Mouse (Mus musculus) midbrain, embryonic 13.5 days (tissue): ENCODE data around the gene Auts2. TPM values are rescaled to one million over a fixed set of nuclear protein-coding genes. Genes with fewer than 3 reads are reported as not detected.

Experiments
- ATAC-seq: fragments of 200-750 bp; cut with Nextera tagmentation; 2 replicates; pipeline ENCODE4 v1.8.0; 2017; ENCODE audit warnings: mild to moderate bottlenecking, moderate TSS enrichment, moderate library complexity
- H3K27ac ChIP-seq: fragments of 300-500 bp; sonication (generic); 2 replicates; pipeline ENCODE4 v1.5.1; 2015; ENCODE audit warnings: inconsistent platforms, mild to moderate bottlenecking, moderate library complexity
- H3K27me3 ChIP-seq: fragments of 300-500 bp; sonication (generic); 2 replicates; pipeline ENCODE4 v1.6.1; 2015; ENCODE audit warnings: mild to moderate bottlenecking, inconsistent platforms
- H3K36me3 ChIP-seq: fragments of 300-500 bp; sonication (generic); 2 replicates; pipeline ENCODE4 v1.6.1; 2015; ENCODE audit warnings: mild to moderate bottlenecking, inconsistent platforms
- H3K4me1 ChIP-seq: fragments of 300-500 bp; sonication (generic); replicated peaks from 2 replicates; pipeline ENCODE4 v1.6.1; 2015; ENCODE audit warnings: inconsistent platforms
- H3K4me2 ChIP-seq: fragments of 300-500 bp; sonication (generic); replicated peaks from 2 replicates; pipeline ENCODE4 v1.6.1; 2015; ENCODE audit warnings: moderate library complexity, mild to moderate bottlenecking, inconsistent platforms
- H3K4me3 ChIP-seq: fragments of 300-500 bp; sonication (generic); replicated peaks from 2 replicates; pipeline ENCODE4 v1.5.1; 2015; ENCODE audit warnings: mild to moderate bottlenecking, inconsistent platforms
- H3K9ac ChIP-seq: fragments of 300-500 bp; sonication (generic); replicated peaks from 2 replicates; pipeline ENCODE4 v1.6.1; 2015; ENCODE audit warnings: mild to moderate bottlenecking, inconsistent platforms
- H3K9me3 ChIP-seq: fragments of 300-500 bp; sonication (generic); 2 replicates; pipeline ENCODE4 v1.6.1; 2016; ENCODE audit warnings: mild to moderate bottlenecking, inconsistent platforms
- WGBS: fragments of 180-500 bp; shearing (Covaris S2); methylation state at CpG from one replicate; pipeline ENCODE4 v1.1.7; 2015; 5-methylcytosine and 5-hydroxymethylcytosine counted together
- polyA plus RNA-seq: library from polyadenylated mRNA; unstranded; fragments of >200 nt; fragmentation: Nextera tagmentation; extraction: Ambion mirVana; gene quantifications from 2 replicates; pipeline ENCODE4 v1.2.1, GENCODE M21; 2015

The Auts2 gene
- polyA plus RNA-seq, 1 experiment from 2014 or later, result 76.2 TPM

DNA sequence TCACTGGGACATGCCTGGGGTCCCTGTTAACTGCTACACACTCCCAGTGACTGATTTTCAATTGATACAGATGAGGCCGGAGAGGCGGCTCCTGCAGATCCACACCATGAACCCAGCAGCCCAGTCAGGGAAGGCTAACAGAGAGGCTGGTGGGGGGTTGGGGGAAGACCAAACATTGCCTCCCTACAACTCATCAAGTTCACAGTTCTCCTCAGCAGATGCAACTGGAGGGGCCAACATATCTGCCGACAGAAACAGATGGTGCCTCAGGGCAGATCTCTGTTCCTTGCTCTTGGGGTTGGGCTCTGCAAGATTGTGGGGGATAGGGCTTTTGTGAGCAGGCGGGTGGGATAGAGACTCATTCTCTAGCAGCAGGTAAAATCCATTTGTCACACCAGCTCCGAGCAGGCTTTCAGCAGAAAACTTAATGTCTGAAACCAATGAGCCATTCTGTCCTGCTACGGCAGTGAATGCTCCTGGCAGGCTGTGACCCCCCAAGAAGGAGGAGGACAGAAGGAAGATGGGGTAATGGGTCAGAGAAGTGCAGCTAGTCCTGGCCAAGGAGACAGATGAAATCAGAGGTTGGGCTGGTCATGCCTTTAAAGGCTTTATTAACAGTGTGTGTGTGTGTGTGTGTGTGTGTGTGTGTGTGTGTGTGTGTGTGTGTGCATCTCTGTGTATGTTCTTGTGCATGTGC is 740.7 kb downstream of the Auts2 start:
- no peak overlapping the region for H3K9ac ChIP-seq
- H3K36me3 ChIP-seq, result no peaks in the 10 kb centered on the region
- H3K9me3 ChIP-seq, result no peaks in the 10 kb centered on the region
- peak; percentile 73 for ATAC-seq
- peak overlapping the region; percentile 60 for H3K27ac ChIP-seq
- 23% methylated on average over 6 of the region's 6 CpGs for WGBS
- H3K4me1 ChIP-seq, result peaks cover 60% of the 10 kb centered on the region
- no peak overlapping the region for H3K4me3 ChIP-seq
- H3K4me2 ChIP-seq, result no peak overlapping the region
- H3K27me3 ChIP-seq, result no peaks in the 10 kb centered on the region

DNA sequence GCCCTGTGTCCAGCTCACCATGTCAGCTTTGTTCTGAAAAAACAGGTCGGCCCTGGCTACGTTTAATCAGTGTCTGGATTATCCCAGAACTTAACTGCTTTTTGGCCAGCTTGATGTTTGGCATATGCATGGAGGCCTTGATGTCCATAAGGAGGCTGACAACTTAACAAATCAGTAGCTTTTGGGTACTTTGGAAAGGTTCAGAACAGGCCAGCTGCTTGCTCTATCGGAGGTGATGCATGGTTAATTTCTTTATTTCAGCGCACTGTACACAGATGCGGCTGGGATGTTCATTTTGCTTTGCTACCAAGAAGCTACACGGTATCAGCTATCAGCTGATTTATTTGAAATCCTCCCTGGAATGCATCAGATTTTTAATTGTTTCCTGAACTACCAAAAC is 741.2 kb downstream of the Auts2 start:
- H3K4me1 ChIP-seq, result peaks cover 63% of the 10 kb centered on the region
- no peak overlapping the region for H3K4me3 ChIP-seq
- ATAC-seq, result no peak
- no peaks in the 10 kb centered on the region for H3K9me3 ChIP-seq
- peak overlapping the region; percentile 60 for H3K27ac ChIP-seq
- H3K4me2 ChIP-seq, result no peak overlapping the region
- H3K9ac ChIP-seq, result no peak overlapping the region
- H3K27me3 ChIP-seq, result 0 out of 2 replicates have a peak, but pooled peaks cover 5% of the 10 kb centered on the region
- no peaks in the 10 kb centered on the region for H3K36me3 ChIP-seq
- WGBS, result 33% methylated on average over 6 of the region's 6 CpGs

DNA sequence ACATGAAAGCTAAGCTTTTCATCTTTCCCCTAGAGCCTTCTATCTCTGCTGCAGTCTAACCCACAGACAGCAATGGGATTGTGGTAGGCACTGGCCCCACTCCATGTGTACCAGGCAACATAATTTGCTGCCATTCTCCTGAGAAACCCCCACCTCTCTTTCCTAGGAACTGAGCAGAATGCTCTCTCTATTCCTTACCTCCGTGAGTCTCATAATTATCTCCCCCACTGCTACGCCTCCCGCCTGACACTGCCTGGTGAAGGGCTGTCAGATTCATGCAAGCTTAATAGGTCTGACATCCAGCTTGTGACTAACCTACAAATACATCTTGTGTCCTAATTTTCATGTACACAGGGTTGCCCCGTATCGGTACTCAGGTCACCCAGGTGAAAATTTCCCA is 744.8 kb downstream of the Auts2 start:
- Histone ChIP-seq H3K4me2 (no peak overlapping the region), H3K27ac (peak overlapping the region; percentile 53), H3K9me3 (no peaks in the 10 kb centered on the region), H3K36me3 (no peaks in the 10 kb centered on the region), H3K9ac (no peak overlapping the region), H3K4me3 (no peak overlapping the region), H3K4me1 (peaks cover 76% of the 10 kb centered on the region), H3K27me3 (0 out of 2 replicates have a peak, but pooled peaks cover 5% of the 10 kb centered on the region)
- 0 out of 2 replicates have a peak, but pooled peaks have one; percentile 40 for ATAC-seq
- WGBS, result 44% methylated on average over 5 of the region's 5 CpGs

DNA sequence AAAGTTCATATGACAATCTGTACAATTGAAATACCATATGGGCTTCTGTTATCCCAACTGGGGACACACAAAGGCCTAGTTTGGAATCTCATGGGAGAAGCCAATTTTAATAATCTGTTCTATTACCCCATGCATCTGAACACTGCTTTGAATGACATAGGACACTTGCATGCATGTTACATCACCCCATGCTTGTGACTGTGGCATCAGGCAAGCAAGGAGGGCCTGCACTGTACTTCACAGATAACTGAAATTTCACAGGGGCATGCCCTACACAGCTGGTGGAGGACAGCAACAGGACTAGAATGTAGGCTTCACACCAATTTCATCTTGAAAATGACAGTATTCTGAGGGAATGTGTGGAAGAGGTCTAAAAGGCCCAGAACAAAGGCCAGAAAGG is 746.1 kb downstream of the Auts2 start:
- H3K9me3 ChIP-seq, result no peaks in the 10 kb centered on the region
- H3K9ac ChIP-seq, result no peak overlapping the region
- no peaks in the 10 kb centered on the region for H3K36me3 ChIP-seq
- peaks cover 72% of the 10 kb centered on the region for H3K4me1 ChIP-seq
- H3K27ac ChIP-seq, result no peak overlapping the region
- ATAC-seq, result no peak
- no peak overlapping the region for H3K4me3 ChIP-seq
- H3K27me3 ChIP-seq, result peaks cover 5% of the 10 kb centered on the region; the same call in 1 of the 2 replicates
- no peak overlapping the region for H3K4me2 ChIP-seq

DNA sequence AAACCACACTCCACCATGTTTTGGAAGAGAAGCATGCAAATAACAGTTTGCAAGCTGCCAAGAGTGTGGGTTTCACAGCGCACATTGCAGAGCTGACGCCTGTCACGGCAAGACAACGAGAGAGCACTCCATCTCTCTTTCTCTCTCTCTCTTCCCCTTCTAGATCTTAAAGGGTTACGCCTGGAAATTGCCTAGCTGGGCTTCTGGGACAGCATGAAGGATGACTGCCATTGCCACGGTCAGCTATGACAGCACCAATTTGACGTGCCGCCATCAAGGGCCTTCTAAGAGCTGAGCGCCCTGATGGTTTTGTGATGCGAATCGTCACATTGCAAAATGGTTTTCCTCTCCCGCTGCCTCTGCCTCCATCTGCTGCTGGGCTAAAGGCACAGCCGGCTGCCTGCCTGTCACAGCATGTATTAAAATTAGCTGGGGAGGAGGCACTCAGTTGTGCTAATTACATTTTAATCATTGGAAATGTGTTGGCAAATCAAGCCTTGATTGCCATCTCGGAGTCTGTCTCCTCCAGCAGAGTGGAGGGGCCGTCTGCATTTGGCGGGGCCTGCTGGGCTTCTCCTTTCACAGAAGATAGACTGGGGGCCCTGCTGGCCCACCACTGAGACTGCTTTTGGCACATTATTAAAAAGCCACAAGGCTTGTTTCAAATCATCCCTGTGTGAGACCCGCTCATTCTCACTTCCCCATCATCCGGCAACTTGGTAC is 748.6 kb downstream of the Auts2 start:
- Histone ChIP-seq H3K27ac (peak overlapping the region; percentile 82), H3K9me3 (no peaks in the 10 kb centered on the region), H3K9ac (peak overlapping the region; percentile 36; the same call in 1 of the 2 replicates), H3K4me2 (peak overlapping the region; percentile 30), H3K36me3 (no peaks in the 10 kb centered on the region), H3K27me3 (peaks cover 5% of the 10 kb centered on the region; the same call in 1 of the 2 replicates), H3K4me3 (no peak overlapping the region), H3K4me1 (peaks cover 60% of the 10 kb centered on the region)
- WGBS, result 24% methylated on average over 18 of the region's 18 CpGs
- peak; percentile 86 for ATAC-seq

DNA sequence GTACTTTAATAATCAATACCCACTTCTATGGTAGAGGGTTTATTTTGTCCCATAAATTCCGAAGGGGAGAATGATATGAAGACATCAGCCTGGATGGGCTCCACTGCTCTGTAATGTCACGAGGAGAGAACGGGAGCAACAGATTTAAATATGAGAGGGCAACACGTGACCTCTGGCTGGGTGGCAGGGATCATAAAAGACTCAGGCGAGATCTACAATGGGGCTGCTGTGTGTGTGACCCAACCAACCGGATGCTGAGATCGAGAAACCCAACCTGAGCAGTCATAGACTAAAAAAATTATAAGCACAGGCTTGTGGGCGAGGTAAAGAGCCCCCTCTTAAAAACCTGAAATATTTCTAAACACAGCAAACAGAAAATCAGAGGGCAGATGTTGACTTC is 753.5 kb downstream of the Auts2 start:
- no peaks in the 10 kb centered on the region for H3K36me3 ChIP-seq
- H3K4me2 ChIP-seq, result no peak overlapping the region
- WGBS, result 46% methylated on average over 8 of the region's 8 CpGs
- no peak overlapping the region for H3K9ac ChIP-seq
- H3K9me3 ChIP-seq, result no peaks in the 10 kb centered on the region
- no peak overlapping the region for H3K4me3 ChIP-seq
- H3K4me1 ChIP-seq, result peaks cover 46% of the 10 kb centered on the region
- H3K27me3 ChIP-seq, result no peaks in the 10 kb centered on the region; the same call in 1 of the 2 replicates
- ATAC-seq, result no peak
- no peak overlapping the region for H3K27ac ChIP-seq

DNA sequence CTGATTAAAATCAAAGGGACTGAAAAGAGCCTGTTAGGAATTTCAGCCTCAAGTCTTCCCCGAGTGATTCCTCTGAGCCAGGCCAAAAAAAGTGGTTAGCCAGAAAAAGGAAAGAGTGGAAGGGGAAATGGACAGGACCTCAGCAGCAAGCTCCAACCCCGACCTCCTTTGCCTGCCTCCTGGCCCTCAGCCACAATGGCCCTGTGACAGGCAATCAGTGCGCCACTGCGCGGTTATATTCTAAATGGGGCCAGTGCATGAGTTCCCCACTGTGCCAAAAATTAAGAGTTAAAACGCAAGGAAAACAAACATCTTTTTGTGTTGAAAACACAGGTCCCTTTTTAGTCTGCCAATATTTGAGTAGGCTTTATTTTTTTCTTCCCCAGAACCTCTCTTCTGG is 755.1 kb downstream of the Auts2 start:
- WGBS, result 32% methylated on average over 6 of the region's 6 CpGs
- H3K27me3 ChIP-seq, result no peaks in the 10 kb centered on the region; the same call in 1 of the 2 replicates
- ATAC-seq, result no peak
- no peak overlapping the region for H3K9ac ChIP-seq
- no peak overlapping the region for H3K27ac ChIP-seq
- H3K4me1 ChIP-seq, result peaks cover 40% of the 10 kb centered on the region
- no peak overlapping the region for H3K4me2 ChIP-seq
- no peaks in the 10 kb centered on the region for H3K9me3 ChIP-seq
- no peak overlapping the region for H3K4me3 ChIP-seq
- no peaks in the 10 kb centered on the region for H3K36me3 ChIP-seq

DNA sequence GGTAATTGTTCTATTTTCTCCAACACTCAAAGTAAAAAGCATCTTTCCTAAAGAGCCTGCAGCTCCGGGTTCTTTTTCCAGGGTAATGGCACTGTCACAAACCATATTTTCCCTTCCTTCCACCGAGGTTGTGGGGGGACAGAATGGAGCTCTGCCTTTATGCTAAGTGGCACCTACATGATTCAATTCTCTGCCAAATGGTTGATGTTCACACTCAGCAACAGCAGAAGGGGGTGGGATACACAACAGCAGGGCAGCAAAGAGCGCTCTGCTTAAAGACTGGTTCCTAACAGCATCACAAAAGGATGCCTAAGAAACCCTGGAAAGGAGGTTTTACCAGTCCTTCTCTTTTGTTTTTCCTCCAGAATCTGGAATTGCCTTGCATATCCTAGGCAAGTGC is 759.9 kb downstream of the Auts2 start:
- Histone ChIP-seq H3K27ac (peak overlapping the region; percentile 39; the same call in 1 of the 2 replicates), H3K4me1 (peaks cover 39% of the 10 kb centered on the region), H3K4me2 (no peak overlapping the region), H3K9me3 (no peaks in the 10 kb centered on the region), H3K27me3 (no peaks in the 10 kb centered on the region), H3K36me3 (no peaks in the 10 kb centered on the region), H3K4me3 (no peak overlapping the region), H3K9ac (no peak overlapping the region)
- 36% methylated on average over 3 of the region's 3 CpGs for WGBS
- ATAC-seq, result no peak

DNA sequence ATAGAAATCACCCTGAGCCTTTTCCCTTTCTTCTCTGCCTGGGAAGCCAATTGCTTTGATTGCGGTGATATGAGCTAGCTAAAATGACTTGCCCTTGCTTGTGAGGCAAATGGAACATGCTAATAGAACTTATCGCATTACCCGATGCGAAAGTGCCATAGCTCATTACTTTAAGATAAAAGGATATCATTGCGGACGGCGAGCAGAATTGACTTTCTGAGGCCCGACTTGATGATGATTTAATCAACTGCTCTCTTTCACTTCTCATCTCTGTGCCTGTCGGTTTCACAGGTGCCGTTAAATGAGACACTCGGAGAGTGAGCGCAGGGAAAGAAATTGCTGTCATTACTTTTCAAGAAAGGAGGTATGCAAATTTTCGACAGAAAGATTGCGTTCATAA is 762.1 kb downstream of the Auts2 start:
- no peak overlapping the region for H3K9ac ChIP-seq
- H3K27ac ChIP-seq, result peak overlapping the region; percentile 35; the same call in 1 of the 2 replicates
- H3K4me3 ChIP-seq, result no peak overlapping the region
- peaks cover 38% of the 10 kb centered on the region for H3K4me1 ChIP-seq
- no peaks in the 10 kb centered on the region for H3K27me3 ChIP-seq
- H3K4me2 ChIP-seq, result no peak overlapping the region
- 71% methylated on average over 14 of the region's 14 CpGs for WGBS
- ATAC-seq, result no peak
- H3K9me3 ChIP-seq, result no peaks in the 10 kb centered on the region
- H3K36me3 ChIP-seq, result no peaks in the 10 kb centered on the region

DNA sequence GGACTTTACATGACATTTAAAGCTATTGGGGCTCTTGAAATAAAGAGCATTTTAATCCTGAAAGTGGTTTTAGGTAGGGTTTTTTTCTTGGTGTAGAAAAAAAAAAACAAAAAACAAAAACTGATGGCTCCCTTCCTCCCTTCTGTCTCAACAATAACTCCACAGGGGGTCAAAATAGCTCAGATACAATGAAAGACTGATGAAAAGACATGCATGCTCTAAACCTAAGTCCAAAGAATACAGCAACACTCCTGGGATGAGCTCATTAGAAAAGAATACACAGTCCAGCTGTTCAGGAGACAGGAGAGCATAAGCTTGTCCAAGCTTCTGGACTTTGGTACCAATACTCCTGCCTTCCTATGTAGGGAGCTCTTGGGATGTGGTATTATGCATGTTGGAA is 764.0 kb downstream of the Auts2 start:
- Histone ChIP-seq H3K4me3 (no peak overlapping the region), H3K9me3 (no peaks in the 10 kb centered on the region), H3K9ac (no peak overlapping the region), H3K4me1 (peaks cover 57% of the 10 kb centered on the region), H3K27me3 (no peaks in the 10 kb centered on the region), H3K4me2 (no peak overlapping the region), H3K36me3 (no peaks in the 10 kb centered on the region), H3K27ac (no peak overlapping the region)
- ATAC-seq, result no peak

DNA sequence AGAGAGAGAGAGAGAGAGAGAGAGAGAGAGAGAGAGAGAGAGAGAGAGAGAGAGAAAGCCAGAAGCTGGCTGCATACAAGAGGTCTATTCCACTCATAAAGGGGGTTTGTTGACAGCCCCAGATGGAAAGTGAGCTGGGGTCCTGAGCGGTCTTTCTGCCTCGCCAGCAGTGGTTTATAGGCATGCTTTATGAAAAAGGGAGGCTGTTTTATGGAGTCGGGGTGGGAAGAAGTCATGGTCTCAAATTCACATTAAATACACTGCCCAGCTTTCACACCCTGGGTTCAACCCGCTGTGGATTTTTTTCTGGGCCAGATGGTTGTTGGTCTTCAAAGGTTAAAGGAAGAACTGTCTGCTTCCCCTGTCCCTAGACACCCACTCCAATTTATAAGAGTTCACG is 767.5 kb downstream of the Auts2 start:
- Histone ChIP-seq H3K4me2 (no peak overlapping the region), H3K4me3 (no peak overlapping the region), H3K36me3 (0 out of 2 replicates have a peak, but pooled peaks cover 3% of the 10 kb centered on the region), H3K27me3 (no peaks in the 10 kb centered on the region), H3K27ac (peak overlapping the region; percentile 74), H3K4me1 (peaks cover 33% of the 10 kb centered on the region), H3K9ac (no peak overlapping the region), H3K9me3 (no peaks in the 10 kb centered on the region)
- 0 out of 2 replicates have a peak, but pooled peaks have one; percentile 21 for ATAC-seq
- 54% methylated on average over 5 of the region's 5 CpGs for WGBS

DNA sequence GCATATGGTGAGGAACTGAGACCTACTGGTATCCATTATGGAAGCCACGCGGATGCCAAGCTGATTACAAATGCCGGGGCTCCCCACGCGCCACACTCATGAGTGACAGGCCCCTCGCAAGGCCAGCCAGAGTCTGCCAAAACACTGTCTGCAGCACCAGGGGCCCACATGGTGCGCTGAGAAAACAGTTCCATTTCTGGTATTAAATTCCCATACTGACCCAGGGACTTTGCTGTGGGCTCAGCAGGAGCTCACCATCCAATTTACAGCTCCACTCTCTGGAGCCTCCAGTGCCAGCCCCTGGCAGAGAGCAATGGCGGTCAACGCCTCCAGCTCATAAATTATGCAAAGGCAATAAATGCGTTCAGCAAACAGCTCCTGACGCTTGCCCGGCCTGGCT is 767.9 kb downstream of the Auts2 start:
- Histone ChIP-seq H3K4me2 (no peak overlapping the region; the same call in 1 of the 2 replicates), H3K4me1 (peaks cover 33% of the 10 kb centered on the region), H3K27ac (peak overlapping the region; percentile 74), H3K9me3 (no peaks in the 10 kb centered on the region), H3K36me3 (0 out of 2 replicates have a peak, but pooled peaks cover 3% of the 10 kb centered on the region), H3K9ac (no peak overlapping the region), H3K27me3 (no peaks in the 10 kb centered on the region), H3K4me3 (no peak overlapping the region)
- 23% methylated on average over 12 of the region's 12 CpGs for WGBS
- peak; percentile 82 for ATAC-seq
